Mouse (Mus musculus): ENCODE measurements at regions not wholly inside any gene's neighbourhood (a gene's known extent, or its start where the extent isn't known, plus 50 kb on each side); places are given as distances from the start of the nearest gene placed in this dataset.

DNA sequence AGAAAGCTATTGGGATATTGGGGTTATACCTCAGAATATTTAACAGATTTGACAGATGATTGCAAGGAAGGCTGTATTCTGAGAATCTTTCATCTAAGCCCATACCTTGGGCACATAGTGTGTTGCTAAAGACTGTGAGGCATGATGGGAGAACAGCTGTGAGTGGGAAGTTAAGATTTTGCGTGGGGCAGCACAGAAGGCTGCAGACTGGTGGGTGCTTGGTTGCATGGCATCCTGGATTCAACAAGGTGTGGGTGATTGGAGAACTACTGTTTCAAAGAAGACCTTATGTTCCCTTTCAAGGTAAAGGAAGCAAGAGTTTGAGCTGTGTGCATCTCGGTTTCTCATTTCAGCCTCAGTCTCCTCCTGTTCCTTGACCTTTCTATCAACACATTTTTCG, 584.8 kb downstream of the Sh2d4b start:
- no peaks in the 10 kb centered on the region for H3K27me3 ChIP-seq
- no peak overlapping the region for H3K9ac ChIP-seq
- ATAC-seq = no peak
- WGBS = 85% methylated on average over 3 of the region's 3 CpGs
- H3K4me2 ChIP-seq = no peak overlapping the region
- H3K36me3 ChIP-seq (ENCODE audit: poor library complexity, severe bottlenecking) = no peaks in the 10 kb centered on the region
- no peak overlapping the region for H3K4me3 ChIP-seq
- no peaks in the 10 kb centered on the region for H3K4me1 ChIP-seq
- H3K27ac ChIP-seq = no peak overlapping the region
- no peaks in the 10 kb centered on the region for H3K9me3 ChIP-seq (replicated peaks)

DNA sequence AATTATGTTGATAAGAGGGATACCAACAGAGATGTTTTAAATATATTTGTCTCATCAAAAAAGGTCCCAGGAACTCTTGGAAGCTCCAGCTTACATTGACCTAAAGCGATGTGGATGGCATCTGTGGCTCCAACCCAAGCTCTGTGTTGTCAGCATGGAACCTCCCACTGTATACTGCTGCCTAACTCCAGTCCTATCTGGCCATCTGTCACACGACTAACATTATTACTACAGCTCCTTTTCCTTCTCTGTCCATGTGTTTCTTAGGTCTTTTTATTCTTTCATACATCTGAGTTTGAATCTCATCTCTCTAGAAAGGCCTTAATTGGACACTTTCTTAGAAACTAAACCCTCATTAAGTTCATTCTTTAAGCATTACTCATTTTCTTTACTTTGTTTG, 613.9 kb downstream of the Sh2d4b start:
- ATAC-seq = peak; percentile 72; the same call in 1 of the 2 replicates
- 47% methylated on average over 2 of the region's 2 CpGs for WGBS
- Histone ChIP-seq H3K27ac (no peak overlapping the region), H3K4me2 (no peak overlapping the region), H3K9ac (no peak overlapping the region), H3K4me3 (no peak overlapping the region), H3K9me3 (replicated peaks) (no peaks in the 10 kb centered on the region), H3K36me3 (ENCODE audit: poor library complexity, severe bottlenecking) (no peaks in the 10 kb centered on the region), H3K27me3 (no peaks in the 10 kb centered on the region), H3K4me1 (no peaks in the 10 kb centered on the region)

DNA sequence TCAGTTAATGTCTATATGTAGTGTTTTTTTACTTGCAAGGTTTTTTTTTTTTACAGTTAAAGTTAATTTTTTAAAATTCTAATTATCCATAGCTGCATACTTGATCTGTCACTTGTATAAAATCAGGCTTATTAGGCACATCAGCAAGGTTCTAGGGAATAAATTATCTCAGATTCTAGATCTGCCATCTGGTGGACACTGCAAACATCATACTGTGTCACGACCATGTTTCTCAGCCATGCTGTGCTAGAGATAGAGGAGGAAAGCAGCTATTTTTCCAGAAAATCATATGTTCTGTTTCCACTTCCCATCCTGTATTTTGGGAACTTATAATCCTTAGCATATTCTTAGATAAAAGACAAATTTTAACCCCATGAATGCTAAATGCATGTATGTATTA, 617.7 kb downstream of the Sh2d4b start:
- Histone ChIP-seq H3K9ac (no peak overlapping the region), H3K27me3 (no peaks in the 10 kb centered on the region), H3K36me3 (ENCODE audit: poor library complexity, severe bottlenecking) (no peaks in the 10 kb centered on the region), H3K4me3 (no peak overlapping the region), H3K27ac (no peak overlapping the region), H3K4me2 (no peak overlapping the region), H3K4me1 (no peaks in the 10 kb centered on the region), H3K9me3 (replicated peaks) (no peaks in the 10 kb centered on the region)
- peak; percentile 83 for ATAC-seq
- 56% methylated on average over 1 of the region's 1 CpGs for WGBS

DNA sequence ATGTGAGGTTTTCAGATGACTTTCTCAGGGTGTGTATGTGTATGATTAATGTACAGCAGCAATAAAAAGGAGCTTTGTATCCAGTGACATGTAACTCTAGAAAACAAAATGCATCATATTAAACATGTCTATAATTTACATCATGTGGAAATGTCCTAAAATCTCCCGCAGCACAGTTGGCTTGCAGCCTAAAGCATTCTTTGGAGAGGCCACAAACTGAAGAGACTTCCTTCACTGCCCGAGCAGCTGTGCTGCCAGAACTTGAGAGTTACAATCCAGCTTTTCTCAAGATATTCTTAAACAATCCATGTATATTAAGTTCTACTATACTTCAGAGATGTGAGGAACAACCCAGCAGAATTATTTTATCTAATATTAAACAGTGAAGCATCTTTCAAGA, 631.4 kb downstream of the Sh2d4b start:
- no peaks in the 10 kb centered on the region for H3K9me3 ChIP-seq (replicated peaks)
- no peaks in the 10 kb centered on the region for H3K4me1 ChIP-seq
- no peaks in the 10 kb centered on the region for H3K36me3 ChIP-seq (ENCODE audit: poor library complexity, severe bottlenecking)
- H3K4me2 ChIP-seq = no peak overlapping the region
- 84% methylated on average over 2 of the region's 2 CpGs for WGBS
- H3K27ac ChIP-seq = no peak overlapping the region
- H3K4me3 ChIP-seq = no peak overlapping the region
- no peak for ATAC-seq
- no peak overlapping the region for H3K9ac ChIP-seq
- no peaks in the 10 kb centered on the region for H3K27me3 ChIP-seq

- 78% methylated on average over 1 of the region's 1 CpGs for WGBS
These were observed 661.0 kb downstream of the Sh2d4b start for GRCm38 (mm10) chr14:40232084-40232483.

DNA sequence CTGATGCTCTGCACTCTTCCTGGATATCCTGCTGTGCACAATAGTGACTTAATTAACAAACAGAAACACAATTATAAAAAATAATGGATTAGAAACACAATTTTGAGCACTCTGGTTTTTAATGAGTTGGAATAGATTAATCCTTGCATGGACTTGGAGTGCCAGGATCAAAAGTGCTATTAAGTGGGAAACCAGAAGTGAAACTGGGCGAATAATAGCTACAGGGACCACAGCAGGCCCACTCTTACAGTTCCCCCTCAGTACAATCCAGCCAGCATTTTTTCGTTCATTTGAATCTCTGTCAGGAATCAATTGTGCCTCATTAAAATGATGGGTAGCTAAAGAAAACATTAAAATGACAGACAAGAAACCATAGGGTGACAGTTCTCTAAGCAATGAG, 668.7 kb downstream of the Sh2d4b start:
- no peak for ATAC-seq
- Histone ChIP-seq H3K4me1 (no peaks in the 10 kb centered on the region), H3K36me3 (ENCODE audit: poor library complexity, severe bottlenecking) (no peaks in the 10 kb centered on the region), H3K4me2 (no peak overlapping the region), H3K9ac (no peak overlapping the region), H3K9me3 (replicated peaks) (no peaks in the 10 kb centered on the region), H3K27me3 (no peaks in the 10 kb centered on the region), H3K4me3 (no peak overlapping the region), H3K27ac (no peak overlapping the region)
- 45% methylated on average over 2 of the region's 2 CpGs for WGBS

More at GRCm38 (mm10) chr14:40232084-40232483, 661.0 kb downstream of the Sh2d4b start:
- H3K36me3 ChIP-seq (ENCODE audit: poor library complexity, severe bottlenecking) = no peaks in the 10 kb centered on the region
- H3K9me3 ChIP-seq (replicated peaks) = no peaks in the 10 kb centered on the region
- no peak overlapping the region for H3K4me3 ChIP-seq
- no peak overlapping the region for H3K4me2 ChIP-seq
- no peaks in the 10 kb centered on the region for H3K27me3 ChIP-seq
- H3K4me1 ChIP-seq = no peaks in the 10 kb centered on the region
- H3K9ac ChIP-seq = no peak overlapping the region
- no peak for ATAC-seq
- H3K27ac ChIP-seq = no peak overlapping the region

All from forebrain, embryonic 13.5 days (tissue).